Mouse (Mus musculus) kidney, adult 2 months (tissue): ENCODE measurements at regions not wholly inside any gene's neighbourhood (a gene's known extent, or its start where the extent isn't known, plus 50 kb on each side); places are given as distances from the start of the nearest gene placed in this dataset.
A peak's percentile ranks its signal among the peaks of the same experiment; 100 is the strongest.

ENCODE experiments used
- DNase-seq: peaks from one replicate; pipeline ENCODE4 v3.0.0; 2021
- H3K27ac ChIP-seq: fragments of 200-500 bp; 2 replicates; pipeline ENCODE4 v1.5.1; 2012; ENCODE audit warnings: low read depth, low read length, control low read depth, inconsistent platforms; ENCODE audit not compliant: insufficient read depth
- H3K27me3 ChIP-seq: fragments of 200-500 bp; replicated peaks from 2 replicates; pipeline ENCODE4 v1.6.1; 2012; ENCODE audit warnings: mild to moderate bottlenecking, moderate library complexity, low read length, inconsistent platforms; ENCODE audit not compliant: control insufficient read depth, insufficient read depth
- H3K36me3 ChIP-seq: fragments of 200-500 bp; 2 replicates; pipeline ENCODE4 v1.6.1; 2012; ENCODE audit warnings: mild to moderate bottlenecking, moderate library complexity, low read length, inconsistent platforms; ENCODE audit not compliant: control insufficient read depth, insufficient read depth
- H3K4me1 ChIP-seq: fragments of 200-500 bp; 2 replicates; pipeline ENCODE4 v1.6.1; 2011; ENCODE audit warnings: low read length; ENCODE audit not compliant: control insufficient read depth, insufficient read depth
- H3K4me3 ChIP-seq: fragments of 200-500 bp; 2 replicates; pipeline ENCODE4 v1.5.1; 2011; ENCODE audit warnings: mild to moderate bottlenecking, low read depth, low read length, control low read depth; ENCODE audit not compliant: insufficient read depth
- CTCF ChIP-seq: fragments of 200-500 bp; conservative IDR thresholded peaks from 2 replicates; pipeline ENCODE4 v1.5.1; 2011; ENCODE audit warnings: low read depth, mild to moderate bottlenecking, control low read depth, low read length, moderate library complexity, mixed read lengths; ENCODE audit not compliant: insufficient read depth, insufficient read length
- POLR2A ChIP-seq: fragments of 200-500 bp; IDR thresholded peaks from one replicate; pipeline ENCODE4 v1.6.1; 2011; ENCODE audit warnings: low read depth, low read length, control low read depth
- WGBS: fragments of 180-500 bp; shearing (Covaris S2); methylation state at CpG from one replicate; pipeline ENCODE4 v1.1.7; 2018; 5-methylcytosine and 5-hydroxymethylcytosine counted together

GRCm38 (mm10) chr10:111680919-111681318 lies 174.8 kb downstream of the Phlda1 start:
- Histone ChIP-seq H3K27ac (no peak overlapping the region), H3K36me3 (no peaks in the 10 kb centered on the region), H3K27me3 (no peaks in the 10 kb centered on the region), H3K4me1 (no peaks in the 10 kb centered on the region), H3K4me3 (no peak overlapping the region)
- 95% methylated on average over 4 of the region's 4 CpGs for WGBS
- TF ChIP-seq POLR2A (no peak), CTCF (no peak)
- no peak for DNase-seq

- 55% methylated on average over 10 of the region's 10 CpGs for WGBS
Observed at GRCm38 (mm10) chr10:111684409-111685346, 178.6 kb downstream of the Phlda1 start.

GRCm38 (mm10) chr10:111686585-111686984 lies 180.5 kb downstream of the Phlda1 start:
- Histone ChIP-seq H3K27me3 (no peaks in the 10 kb centered on the region), H3K4me1 (no peaks in the 10 kb centered on the region), H3K4me3 (no peak overlapping the region), H3K36me3 (no peaks in the 10 kb centered on the region), H3K27ac (no peak overlapping the region)
- 74% methylated on average over 5 of the region's 5 CpGs for WGBS
- no peak for DNase-seq
- TF ChIP-seq POLR2A (no peak), CTCF (no peak)

More at GRCm38 (mm10) chr10:111684409-111685346, 178.6 kb downstream of the Phlda1 start:
- DNase-seq, result no peak
- Histone ChIP-seq H3K27me3 (no peaks in the 10 kb centered on the region), H3K4me1 (no peaks in the 10 kb centered on the region), H3K4me3 (no peak overlapping the region), H3K36me3 (no peaks in the 10 kb centered on the region), H3K27ac (no peak overlapping the region)
- TF ChIP-seq CTCF (no peak), POLR2A (no peak)

GRCm38 (mm10) chr10:111689587-111689986 lies 183.5 kb downstream of the Phlda1 start:
- DNase-seq, result peak; percentile 45
- Histone ChIP-seq H3K4me1 (peaks cover 2% of the 10 kb centered on the region; the same call in 1 of the 2 replicates), H3K27ac (no peak overlapping the region), H3K36me3 (no peaks in the 10 kb centered on the region), H3K27me3 (no peaks in the 10 kb centered on the region), H3K4me3 (no peak overlapping the region)
- 28% methylated on average over 10 of the region's 10 CpGs for WGBS
- TF ChIP-seq CTCF (no peak), POLR2A (no peak)

GRCm38 (mm10) chr10:111693762-111694161 lies 187.7 kb downstream of the Phlda1 start:
- H3K27ac ChIP-seq, result no peak overlapping the region
- peaks cover 2% of the 10 kb centered on the region; the same call in 1 of the 2 replicates for H3K4me1 ChIP-seq
- TF ChIP-seq CTCF (no peak), POLR2A (no peak)
- no peak overlapping the region for H3K4me3 ChIP-seq
- H3K27me3 ChIP-seq, result no peaks in the 10 kb centered on the region
- no peak for DNase-seq
- H3K36me3 ChIP-seq, result no peaks in the 10 kb centered on the region

GRCm38 (mm10) chr10:111694227-111695200 lies 188.4 kb downstream of the Phlda1 start:
- peak overlapping the region; percentile 31 for H3K27ac ChIP-seq
- DNase-seq, result peak; percentile 34
- no peaks in the 10 kb centered on the region for H3K36me3 ChIP-seq
- peaks cover 2% of the 10 kb centered on the region; the same call in 1 of the 2 replicates for H3K4me1 ChIP-seq
- H3K27me3 ChIP-seq, result no peaks in the 10 kb centered on the region
- WGBS, result 34% methylated on average over 6 of the region's 6 CpGs
- no peak overlapping the region for H3K4me3 ChIP-seq
- TF ChIP-seq POLR2A, result no peak
- no peak for TF ChIP-seq CTCF
